Mouse (Mus musculus) intestine, embryonic 14.5 days (tissue): Measurements from ENCODE around the gene Tor4a. TPM values are rescaled to one million over a fixed set of nuclear protein-coding genes. Genes with fewer than 3 reads are reported as not detected.

Experiments
- ATAC-seq: fragments of 200-750 bp; cut with Nextera tagmentation; replicated peaks from 2 replicates; pipeline ENCODE4 v1.8.0; 2017; ENCODE audit warnings: low read depth, moderate number of reproducible peaks, moderate TSS enrichment, moderate library complexity; ENCODE audit not compliant: low FRiP score, low TSS enrichment
- DNase-seq: peaks from one replicate; pipeline ENCODE4 v3.0.0-alpha.2; 2018; ENCODE audit warnings: low spot score
- H3K27ac ChIP-seq: fragments of 300-500 bp; sonication (generic); 2 replicates; pipeline ENCODE4 v1.5.1; 2014; ENCODE audit warnings: low read depth, mild to moderate bottlenecking, control low read depth
- H3K27me3 ChIP-seq: fragments of 300-500 bp; sonication (generic); replicated peaks from 2 replicates; pipeline ENCODE4 v1.6.1; 2014; ENCODE audit warnings: low read length, control low read depth; ENCODE audit not compliant: control insufficient read depth, insufficient read depth
- H3K36me3 ChIP-seq: fragments of 300-500 bp; sonication (generic); 2 replicates; pipeline ENCODE4 v1.6.1; 2014; ENCODE audit warnings: low read length, control low read depth; ENCODE audit not compliant: control insufficient read depth, insufficient read depth
- H3K4me1 ChIP-seq: fragments of 300-500 bp; sonication (generic); replicated peaks from 2 replicates; pipeline ENCODE4 v1.6.1; 2014; ENCODE audit warnings: low read length, control low read depth, mixed read lengths; ENCODE audit not compliant: control insufficient read depth, insufficient read depth
- H3K4me2 ChIP-seq: fragments of 300-500 bp; sonication (generic); 2 replicates; pipeline ENCODE4 v1.6.1; 2014; ENCODE audit warnings: low read length
- H3K4me3 ChIP-seq: fragments of 300-500 bp; sonication (generic); 2 replicates; pipeline ENCODE4 v1.5.1; 2014; ENCODE audit warnings: low read depth, low read length, control low read depth, mixed read lengths
- H3K9ac ChIP-seq: fragments of 300-500 bp; sonication (generic); 2 replicates; pipeline ENCODE4 v1.6.1; 2014; ENCODE audit warnings: mild to moderate bottlenecking, low read length
- H3K9me3 ChIP-seq: fragments of 300-500 bp; sonication (generic); 2 replicates; pipeline ENCODE4 v1.6.1; 2016; ENCODE audit warnings: low read length, control low read depth; ENCODE audit not compliant: control insufficient read depth
- WGBS: fragments of 180-500 bp; shearing (Covaris S2); extraction: QIAGEN DNeasy Blood & Tissue Kit; methylation state at CpG from one replicate; pipeline ENCODE4 v1.1.7; 2014; 5-methylcytosine and 5-hydroxymethylcytosine counted together
- polyA plus RNA-seq: library from polyadenylated mRNA; unstranded; fragments of >200 nt; fragmentation: Nextera tagmentation; extraction: Ambion mirVana; gene quantifications from 2 replicates; pipeline ENCODE4 v1.2.1, GENCODE M21; 2014

The Tor4a gene
- polyA plus RNA-seq, 1 experiment from 2014 or later = 18.1 TPM

DNA sequence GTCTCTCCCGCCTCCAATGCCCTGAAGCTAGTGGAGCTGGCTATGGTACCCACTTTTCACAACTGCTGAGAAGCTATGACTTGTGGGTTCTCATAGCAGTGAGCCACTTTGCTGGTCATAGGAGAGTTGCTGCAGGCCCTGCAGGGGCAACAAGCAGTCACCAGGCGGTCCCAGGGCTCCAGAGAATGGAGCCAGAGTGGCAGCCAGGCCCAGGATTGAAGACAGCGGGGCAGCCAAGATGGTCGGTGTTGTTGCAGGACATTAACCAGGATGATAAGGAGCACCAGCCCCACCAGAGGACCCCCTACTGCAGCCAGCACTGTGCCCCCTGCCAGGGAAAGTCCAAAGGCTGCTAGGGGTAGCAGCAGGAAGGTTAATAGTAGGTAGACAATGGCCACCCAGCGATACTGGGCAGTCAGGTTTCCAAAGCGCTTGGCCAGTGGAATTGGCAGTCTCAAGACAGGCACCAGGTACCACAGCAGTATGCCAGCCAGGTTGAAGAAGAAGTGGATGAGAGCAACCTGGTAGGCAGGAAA is 32.4 kb upstream of the Tor4a start:
- no peaks in the 10 kb centered on the region for H3K9me3 ChIP-seq
- no peak overlapping the region for H3K27ac ChIP-seq
- H3K4me2 ChIP-seq = peak overlapping the region; percentile 42; the same call in 1 of the 2 replicates
- no peaks in the 10 kb centered on the region for H3K36me3 ChIP-seq
- 0 out of 2 replicates have a peak, but pooled peaks cover 4% of the 10 kb centered on the region for H3K4me1 ChIP-seq
- peak overlapping the region; percentile 11; the same call in 1 of the 2 replicates for H3K4me3 ChIP-seq
- whole genome bisulfite sequencing = 69% methylated on average over 6 of the region's 6 CpGs
- ATAC-seq = no peak
- H3K9ac ChIP-seq = no peak overlapping the region
- H3K27me3 ChIP-seq = no peaks in the 10 kb centered on the region
- DNase-seq = no peak

DNA sequence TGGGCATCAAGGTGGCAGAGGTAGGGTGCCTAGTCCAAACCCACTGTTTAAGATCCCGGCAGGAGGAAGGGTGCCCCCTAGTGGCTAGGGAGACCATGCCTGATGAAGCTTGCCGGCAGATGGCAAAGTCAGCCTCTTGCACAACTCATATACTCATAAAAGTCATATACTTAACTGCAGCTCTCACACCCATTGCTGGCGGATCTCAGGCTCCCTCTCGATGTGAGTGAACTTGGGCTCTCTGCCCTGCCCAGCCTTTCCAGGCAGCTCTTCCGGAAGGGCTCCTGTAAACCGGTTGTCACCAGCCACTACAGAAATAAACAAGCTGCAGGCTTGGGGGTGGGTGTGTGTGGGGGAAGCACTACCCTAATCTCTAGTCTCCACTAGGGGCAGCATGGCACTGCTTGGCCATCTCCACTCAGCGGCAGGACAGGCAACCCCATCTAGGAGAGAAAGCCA is 31.8 kb upstream of the Tor4a start:
- WGBS = under 1% methylated on average over 7 of the region's 7 CpGs
- H3K9ac ChIP-seq = no peak overlapping the region
- ATAC-seq = no peak

DNA sequence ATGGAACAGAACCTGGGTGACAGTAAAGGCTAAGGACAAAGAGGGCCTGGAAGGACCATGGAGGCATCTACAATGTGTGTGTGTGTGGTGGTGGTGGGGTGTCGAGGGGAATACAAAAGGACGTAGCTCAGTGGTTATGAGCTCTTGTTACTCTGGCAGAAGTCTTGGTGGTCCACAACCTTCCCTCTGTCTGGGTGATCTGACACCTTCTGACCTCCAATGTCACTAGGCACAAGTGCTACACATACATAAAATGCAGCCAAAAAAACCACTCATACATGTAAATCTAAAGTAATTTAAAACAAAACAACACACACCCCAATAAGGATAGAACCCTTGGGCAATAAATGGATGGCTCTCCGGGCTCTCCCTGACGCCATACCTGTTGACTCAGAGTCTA is 30.7 kb upstream of the Tor4a start:
- Histone ChIP-seq H3K36me3 (no peaks in the 10 kb centered on the region), H3K9me3 (no peaks in the 10 kb centered on the region), H3K27ac (no peak overlapping the region), H3K4me2 (no peak overlapping the region), H3K4me1 (peaks cover 9% of the 10 kb centered on the region), H3K27me3 (no peaks in the 10 kb centered on the region), H3K9ac (no peak overlapping the region), H3K4me3 (no peak overlapping the region)
- no peak for DNase-seq
- WGBS = 92% methylated on average over 4 of the region's 4 CpGs
- no peak for ATAC-seq

More for the DNA sequence above, 31.8 kb upstream of the Tor4a start:
- Histone ChIP-seq H3K4me1 (peaks cover 7% of the 10 kb centered on the region), H3K4me2 (peak overlapping the region; percentile 42), H3K4me3 (peak overlapping the region; percentile 11; the same call in 1 of the 2 replicates), H3K27ac (peak overlapping the region; percentile 65; the same call in 1 of the 2 replicates), H3K27me3 (no peaks in the 10 kb centered on the region), H3K9me3 (no peaks in the 10 kb centered on the region), H3K36me3 (no peaks in the 10 kb centered on the region)
- peak; percentile 87 for DNase-seq

DNA sequence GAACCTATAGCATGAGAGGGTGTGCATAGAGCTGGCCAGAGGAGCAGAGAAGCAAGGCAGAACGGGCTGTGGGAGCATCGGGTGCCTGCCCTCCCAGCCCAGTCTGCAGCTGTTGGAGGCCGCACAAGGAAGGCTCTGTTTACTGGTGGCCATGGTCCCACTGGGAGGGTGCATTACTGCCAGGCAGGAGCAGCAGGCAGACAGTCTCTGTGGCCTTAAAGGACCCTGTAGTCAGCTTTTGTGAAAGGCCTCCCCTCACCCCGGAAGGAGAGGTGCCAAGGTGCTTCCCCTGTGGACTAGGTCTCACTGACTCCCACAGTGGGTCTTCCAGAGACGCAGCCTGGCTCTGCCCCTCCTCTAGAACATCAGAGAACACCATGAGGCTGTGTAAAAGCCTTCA is 30.2 kb upstream of the Tor4a start:
- Histone ChIP-seq H3K4me2 (no peak overlapping the region), H3K4me3 (no peak overlapping the region), H3K4me1 (peaks cover 9% of the 10 kb centered on the region), H3K36me3 (peaks cover 2% of the 10 kb centered on the region; the same call in 1 of the 2 replicates), H3K9me3 (no peaks in the 10 kb centered on the region), H3K27me3 (no peaks in the 10 kb centered on the region), H3K27ac (no peak overlapping the region), H3K9ac (no peak overlapping the region)
- WGBS = 82% methylated on average over 5 of the region's 5 CpGs
- DNase-seq = no peak
- ATAC-seq = no peak

DNA sequence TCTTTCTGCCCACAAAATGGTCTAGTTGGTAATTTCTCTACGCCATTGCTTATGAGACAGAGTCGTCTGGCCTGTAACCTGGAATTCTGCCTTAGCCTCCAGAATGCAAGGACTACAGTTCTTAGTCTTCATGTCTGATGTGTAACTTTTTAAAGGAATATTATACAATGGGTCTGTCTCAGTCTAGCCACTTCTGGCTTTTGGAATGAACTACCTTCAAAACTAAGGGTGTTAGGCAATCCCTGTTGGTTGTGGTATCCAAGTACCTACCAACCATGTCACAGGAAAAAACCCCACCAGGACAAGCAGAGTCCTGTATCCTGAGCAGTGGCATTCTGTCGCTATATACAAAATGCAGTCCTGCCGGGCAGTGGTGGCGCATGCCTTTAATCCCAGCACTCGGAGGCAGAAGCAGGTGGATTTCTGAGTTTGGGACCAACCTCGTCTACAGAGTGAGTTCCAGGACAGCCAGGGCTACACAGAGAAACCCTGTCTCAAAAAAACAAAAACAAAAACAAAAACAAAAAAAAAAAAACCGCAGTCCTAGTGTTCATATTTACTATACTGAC is 29.2 kb upstream of the Tor4a start:
- Histone ChIP-seq H3K4me3 (no peak overlapping the region), H3K36me3 (peaks cover 9% of the 10 kb centered on the region; the same call in 1 of the 2 replicates), H3K27me3 (no peaks in the 10 kb centered on the region), H3K27ac (peak overlapping the region; percentile 93), H3K9me3 (no peaks in the 10 kb centered on the region), H3K9ac (peak overlapping the region; percentile 50), H3K4me1 (peaks cover 9% of the 10 kb centered on the region), H3K4me2 (peak overlapping the region; percentile 58)
- ATAC-seq (no peak), DNase-seq (no peak)
- 75% methylated on average over 8 of the region's 8 CpGs for WGBS

DNA sequence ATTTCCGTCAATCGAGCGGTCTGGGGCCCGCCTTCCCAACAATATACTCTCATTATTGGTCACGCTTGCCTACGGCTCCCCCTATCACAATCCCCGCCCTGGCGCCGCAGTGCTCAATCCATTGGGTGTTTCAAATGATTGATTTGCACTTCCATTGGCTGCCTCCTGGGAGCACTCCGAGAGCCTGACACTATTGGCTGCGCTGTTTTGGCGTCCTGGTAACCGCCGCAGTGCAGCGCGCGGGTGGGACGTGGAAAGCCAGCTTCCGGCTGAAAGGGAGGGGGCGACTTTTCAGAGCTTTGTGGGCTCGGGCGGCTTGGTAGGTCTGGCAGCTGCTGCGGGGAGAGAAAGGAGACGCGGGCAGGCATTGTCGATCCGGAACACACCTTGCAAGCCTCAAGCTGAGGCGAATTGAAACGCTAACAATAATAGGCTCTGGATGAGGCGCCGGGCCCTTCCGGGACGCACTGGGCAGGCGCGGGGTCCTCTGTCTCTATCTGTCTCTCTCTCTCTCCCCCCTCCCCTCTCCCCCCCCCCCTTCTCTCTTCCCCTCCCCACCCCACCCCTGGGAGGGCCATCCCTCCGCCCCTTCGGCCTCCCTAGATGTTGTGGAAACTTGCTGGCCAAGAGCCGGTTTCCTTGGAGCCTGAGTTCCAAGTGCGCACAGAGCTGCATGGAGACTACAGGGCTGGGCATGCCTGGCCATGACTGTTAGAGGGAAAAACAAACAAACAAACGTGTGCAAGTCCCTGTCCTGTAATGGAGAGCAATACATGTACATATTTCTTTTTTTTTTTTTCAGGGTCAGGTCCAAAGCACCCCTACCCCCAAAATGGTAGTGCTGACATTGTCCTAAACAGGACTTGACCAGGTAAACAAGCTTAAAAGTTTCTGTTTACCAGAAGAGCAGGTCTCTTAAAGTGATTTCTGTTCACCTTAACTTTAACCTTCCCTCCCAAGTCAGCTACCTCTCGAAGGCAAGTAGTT is 28.4 kb upstream of the Tor4a start:
- H3K4me3 ChIP-seq = peak overlapping the region; percentile 88
- peak overlapping the region; percentile 50 for H3K9ac ChIP-seq
- H3K4me2 ChIP-seq = peak overlapping the region; percentile 58
- H3K27ac ChIP-seq = peak overlapping the region; percentile 94
- H3K36me3 ChIP-seq = peaks cover 9% of the 10 kb centered on the region; the same call in 1 of the 2 replicates
- DNase-seq = peak; percentile 97
- 2% methylated on average over 41 of the region's 41 CpGs for WGBS
- peak; percentile 97 for ATAC-seq
- peaks cover 9% of the 10 kb centered on the region for H3K4me1 ChIP-seq
- no peaks in the 10 kb centered on the region for H3K27me3 ChIP-seq
- H3K9me3 ChIP-seq = no peaks in the 10 kb centered on the region

DNA sequence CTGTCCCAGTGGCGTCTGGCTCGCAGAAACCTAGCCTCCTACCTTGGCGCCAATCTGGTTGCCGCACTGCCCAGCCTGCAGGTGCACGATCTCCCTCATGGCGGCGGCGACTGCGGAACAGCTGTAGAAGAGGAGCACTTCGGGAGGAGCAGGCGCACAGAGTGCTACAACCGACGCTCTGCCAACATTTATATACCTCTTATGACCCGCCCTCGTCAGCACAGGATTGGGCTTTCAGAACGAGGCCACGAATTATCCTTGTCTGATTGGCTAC is 27.7 kb upstream of the Tor4a start, which contains the start of gene Tubb4b:
Tubb4b (minus strand) TSS at position 211 of the 274 bp plus-strand sequence.
- 0% methylated on average over 17 of the region's 17 CpGs for WGBS
- ATAC-seq (no peak), DNase-seq (no peak)
- no peaks in the 10 kb centered on the region for H3K9me3 ChIP-seq
- H3K4me1 ChIP-seq = peaks cover 9% of the 10 kb centered on the region
- H3K36me3 ChIP-seq = peaks cover 9% of the 10 kb centered on the region; the same call in 1 of the 2 replicates
- H3K27ac ChIP-seq = peak within 1 kb of the TSS; percentile 94
- H3K4me3 ChIP-seq = peak within 1 kb of the TSS; percentile 88
- H3K4me2 ChIP-seq = peak within 1 kb of the TSS; percentile 74
- H3K9ac ChIP-seq = peak within 1 kb of the TSS; percentile 82
- H3K27me3 ChIP-seq = no peaks in the 10 kb centered on the region

DNA sequence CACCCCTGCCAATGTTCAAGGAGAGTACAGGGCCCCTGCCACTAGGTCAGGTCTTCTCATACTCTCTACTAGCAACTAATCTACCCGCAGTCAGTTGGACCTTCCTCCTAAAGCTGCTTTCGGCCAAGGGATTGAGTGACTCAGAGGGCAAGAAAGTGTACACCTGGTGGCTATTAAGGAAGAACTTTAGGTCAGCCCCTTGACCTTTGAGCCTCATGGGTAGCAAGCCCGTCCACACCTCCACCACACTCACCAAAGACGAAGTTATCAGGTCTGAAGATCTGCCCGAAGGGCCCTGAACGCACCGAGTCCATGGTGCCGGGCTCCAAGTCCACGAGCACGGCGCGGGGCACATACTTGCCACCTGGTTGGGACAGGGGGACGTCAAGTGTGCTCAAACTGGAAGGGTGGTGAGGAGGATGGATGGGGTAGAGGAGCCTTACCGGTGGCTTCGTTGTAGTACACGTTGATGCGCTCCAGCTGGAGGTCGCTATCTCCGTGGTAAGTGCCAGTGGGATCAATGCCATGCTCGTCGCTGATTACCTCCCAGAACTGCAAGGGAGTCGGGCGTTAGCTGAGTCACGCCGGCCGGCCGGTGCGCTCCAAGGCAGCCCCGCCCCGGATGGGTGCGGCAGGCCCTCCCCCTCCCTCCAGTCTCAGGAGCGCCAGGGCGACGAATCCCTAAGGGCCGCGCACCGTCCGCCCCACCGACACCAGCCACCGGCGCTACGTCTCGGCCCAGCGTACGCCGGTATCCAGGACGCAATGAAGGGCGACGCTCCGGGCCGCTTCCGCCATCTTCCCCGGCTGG is 27.2 kb upstream of the Tor4a start:
- Histone ChIP-seq H3K4me2 (peak overlapping the region; percentile 74), H3K27ac (peak overlapping the region; percentile 94), H3K4me1 (peaks cover 9% of the 10 kb centered on the region), H3K9ac (peak overlapping the region; percentile 82), H3K27me3 (no peaks in the 10 kb centered on the region), H3K4me3 (peak overlapping the region; percentile 88), H3K36me3 (peaks cover 9% of the 10 kb centered on the region; the same call in 1 of the 2 replicates), H3K9me3 (no peaks in the 10 kb centered on the region)
- 2% methylated on average over 50 of the region's 53 CpGs for WGBS
- DNase-seq (no peak), ATAC-seq (peak; percentile 59)
